Mouse (Mus musculus) splenic B cell, adult 2 months (primary cell): ENCODE measurements around the gene Syn3.
A peak's percentile ranks its signal among the peaks of the same experiment; 100 is the strongest.

Experiments
- DNase-seq: peaks from one replicate; pipeline ENCODE4 v3.0.0-alpha.2; 2011; ENCODE audit warnings: low read depth, low spot score
- H3K27me3 ChIP-seq: 2 replicates; pipeline ENCODE4 v1.6.1; 2012; ENCODE audit warnings: mild to moderate bottlenecking, low read length, moderate library complexity, mixed read lengths; ENCODE audit not compliant: control insufficient read depth, poor library complexity, insufficient read depth, severe bottlenecking
- H3K36me3 ChIP-seq: 2 replicates; pipeline ENCODE4 v1.6.1; 2012; ENCODE audit warnings: mild to moderate bottlenecking, low read length, moderate library complexity, mixed read lengths; ENCODE audit not compliant: control insufficient read depth, poor library complexity, insufficient read depth, severe bottlenecking

The Syn3 gene

GRCm38 (mm10) chr10:86480711-86481110 lies 18.0 kb downstream of the Syn3 start:
- DNase-seq: no peak
- no peaks in the 10 kb centered on the region for H3K27me3 ChIP-seq
- no peaks in the 10 kb centered on the region for H3K36me3 ChIP-seq

GRCm38 (mm10) chr10:86479718-86480121 lies 19.0 kb downstream of the Syn3 start:
- no peak for DNase-seq
- no peaks in the 10 kb centered on the region for H3K27me3 ChIP-seq
- no peaks in the 10 kb centered on the region for H3K36me3 ChIP-seq

- no peaks in the 10 kb centered on the region for H3K27me3 ChIP-seq
- H3K36me3 ChIP-seq: no peaks in the 10 kb centered on the region
- DNase-seq: no peak
Observed at GRCm38 (mm10) chr10:86476720-86477119, 22.0 kb downstream of the Syn3 start.

GRCm38 (mm10) chr10:86475270-86475669 lies 23.4 kb downstream of the Syn3 start:
- DNase-seq: peak; percentile 22
- Histone ChIP-seq H3K27me3 (no peaks in the 10 kb centered on the region), H3K36me3 (no peaks in the 10 kb centered on the region)

- DNase-seq: no peak
- H3K36me3 ChIP-seq: no peaks in the 10 kb centered on the region
- no peaks in the 10 kb centered on the region for H3K27me3 ChIP-seq
Observed at GRCm38 (mm10) chr10:86474176-86475154, 24.2 kb downstream of the Syn3 start.

GRCm38 (mm10) chr10:86473637-86474154 lies 25.0 kb downstream of the Syn3 start:
- H3K27me3 ChIP-seq: no peaks in the 10 kb centered on the region
- no peaks in the 10 kb centered on the region for H3K36me3 ChIP-seq
- peak; percentile 67 for DNase-seq

GRCm38 (mm10) chr10:86468612-86469546 lies 29.8 kb downstream of the Syn3 start:
- no peaks in the 10 kb centered on the region for H3K27me3 ChIP-seq
- H3K36me3 ChIP-seq: no peaks in the 10 kb centered on the region
- DNase-seq: peak; percentile 29

GRCm38 (mm10) chr10:86463538-86464199 lies 35.0 kb downstream of the Syn3 start:
- H3K36me3 ChIP-seq: no peaks in the 10 kb centered on the region
- DNase-seq: peak; percentile 57
- H3K27me3 ChIP-seq: no peaks in the 10 kb centered on the region

- no peak for DNase-seq
- Histone ChIP-seq H3K27me3 (no peaks in the 10 kb centered on the region), H3K36me3 (no peaks in the 10 kb centered on the region)
Observed at GRCm38 (mm10) chr10:86459643-86460042, 39.1 kb downstream of the Syn3 start.

GRCm38 (mm10) chr10:86457665-86458209 lies 41.0 kb downstream of the Syn3 start:
- DNase-seq: no peak
- no peaks in the 10 kb centered on the region for H3K27me3 ChIP-seq
- H3K36me3 ChIP-seq: no peaks in the 10 kb centered on the region

- no peaks in the 10 kb centered on the region for H3K27me3 ChIP-seq
Observed at GRCm38 (mm10) chr10:86457195-86457594, 41.5 kb downstream of the Syn3 start.

GRCm38 (mm10) chr10:86455296-86456055 lies 43.2 kb downstream of the Syn3 start:
- Histone ChIP-seq H3K27me3 (no peaks in the 10 kb centered on the region), H3K36me3 (no peaks in the 10 kb centered on the region)
- DNase-seq: no peak

More at GRCm38 (mm10) chr10:86457195-86457594, 41.5 kb downstream of the Syn3 start:
- H3K36me3 ChIP-seq: no peaks in the 10 kb centered on the region
- DNase-seq: no peak

GRCm38 (mm10) chr10:86452326-86452995 lies 46.2 kb downstream of the Syn3 start:
- peak; percentile 45 for DNase-seq
- Histone ChIP-seq H3K36me3 (no peaks in the 10 kb centered on the region), H3K27me3 (no peaks in the 10 kb centered on the region)
